Mouse (Mus musculus): ENCODE measurements around the gene Fosb. TPM values are rescaled to one million over a fixed set of nuclear protein-coding genes. Genes with fewer than 3 reads are reported as not detected.

Gene Fosb
- polyA plus RNA-seq (2012; rRNA removed): 1.7 and 16.7 TPM in 2 replicates

GRCm38 (mm10) chr7:19309884-19310641 is at the start of gene Fosb:
Gene Fosb, minus strand, starts transcription at chr7:19310051.
- no peak within 1 kb of the TSS; the same call in 1 of the 2 replicates for H3K27ac ChIP-seq (ENCODE audit: insufficient read depth, low read depth, low read length)

GRCm38 (mm10) chr7:19359299-19359891 is 49.5 kb upstream of the Fosb start, which contains the start of the genes Cd3eap and Ppp1r13l:
Gene Cd3eap, minus strand, starts transcription at chr7:19359483.
Gene Ppp1r13l, plus strand, starts transcription at chr7:19359749.
- TF ChIP-seq CTCF (IDR thresholded peaks at IDR 0.05; ENCODE audit: extremely low read depth, insufficient read length, insufficient replicate concordance, low read depth, low read length): no peak
- Histone ChIP-seq H3K4me3 (ENCODE audit: low read depth, low read length) (peak within 1 kb of the TSS; percentile 73), H3K27ac (ENCODE audit: insufficient read depth, low read depth, low read length) (peak within 1 kb of the TSS; percentile 57), H3K4me1 (ENCODE audit: control insufficient read depth, insufficient read depth, insufficient read length, low read length) (peaks cover 2% of the 10 kb centered on the region), H3K36me3 (ENCODE audit: control insufficient read depth, insufficient read depth, low read length) (0 out of 2 replicates have a peak, but pooled peaks cover 4% of the 10 kb centered on the region), H3K27me3 (ENCODE audit: control insufficient read depth, insufficient read depth, low read length) (no peaks in the 10 kb centered on the region)
- under 1% methylated on average over 31 of the region's 31 CpGs for WGBS

More at GRCm38 (mm10) chr7:19309884-19310641, at the start of gene Fosb:
- H3K27me3 ChIP-seq (ENCODE audit: control insufficient read depth, insufficient read depth, low read length): peaks cover 4% of the 10 kb centered on the region; the same call in 1 of the 2 replicates
- no peaks in the 10 kb centered on the region for H3K4me1 ChIP-seq (ENCODE audit: control insufficient read depth, insufficient read depth, insufficient read length, low read length)
- peak within 1 kb of the TSS; percentile 76 for H3K4me3 ChIP-seq (ENCODE audit: low read depth, low read length)
- H3K36me3 ChIP-seq (ENCODE audit: control insufficient read depth, insufficient read depth, low read length): no peaks in the 10 kb centered on the region
- TF ChIP-seq CTCF (IDR thresholded peaks at IDR 0.05; ENCODE audit: extremely low read depth, insufficient read length, insufficient replicate concordance, low read depth, low read length): peak; percentile 50; the same call in 1 of the 2 replicates
- TF ChIP-seq POLR2A (IDR thresholded peaks at IDR 0.05; ENCODE audit: low read depth, low read length): peak; percentile 94
- WGBS: under 1% methylated on average over 49 of the region's 49 CpGs

- Histone ChIP-seq H3K27me3 (ENCODE audit: control insufficient read depth, insufficient read depth, low read length) (no peaks in the 10 kb centered on the region), H3K36me3 (ENCODE audit: control insufficient read depth, insufficient read depth, low read length) (0 out of 2 replicates have a peak, but pooled peaks cover 4% of the 10 kb centered on the region), H3K4me3 (ENCODE audit: low read depth, low read length) (peak overlapping the region; percentile 38; the same call in 1 of the 2 replicates), H3K27ac (ENCODE audit: insufficient read depth, low read depth, low read length) (no peak overlapping the region), H3K4me1 (ENCODE audit: control insufficient read depth, insufficient read depth, insufficient read length, low read length) (peaks cover 2% of the 10 kb centered on the region)
- WGBS: 4% methylated on average over 13 of the region's 13 CpGs
- TF ChIP-seq CTCF (IDR thresholded peaks at IDR 0.05; ENCODE audit: extremely low read depth, insufficient read length, insufficient replicate concordance, low read depth, low read length) (no peak), POLR2A (IDR thresholded peaks at IDR 0.05; ENCODE audit: low read depth, low read length) (no peak)
Observed at GRCm38 (mm10) chr7:19358634-19359033, 48.8 kb upstream of the Fosb start.

GRCm38 (mm10) chr7:19357381-19358375 is 47.8 kb upstream of the Fosb start:
- whole genome bisulfite sequencing: 83% methylated on average over 25 of the region's 25 CpGs

GRCm38 (mm10) chr7:19356311-19356710 is 46.5 kb upstream of the Fosb start:
- Histone ChIP-seq H3K27ac (ENCODE audit: insufficient read depth, low read depth, low read length) (no peak overlapping the region), H3K27me3 (ENCODE audit: control insufficient read depth, insufficient read depth, low read length) (no peaks in the 10 kb centered on the region), H3K36me3 (ENCODE audit: control insufficient read depth, insufficient read depth, low read length) (0 out of 2 replicates have a peak, but pooled peaks cover 4% of the 10 kb centered on the region), H3K4me1 (ENCODE audit: control insufficient read depth, insufficient read depth, insufficient read length, low read length) (peaks cover 2% of the 10 kb centered on the region), H3K4me3 (ENCODE audit: low read depth, low read length) (no peak overlapping the region)
- TF ChIP-seq POLR2A (IDR thresholded peaks at IDR 0.05; ENCODE audit: low read depth, low read length) (no peak), CTCF (IDR thresholded peaks at IDR 0.05; ENCODE audit: extremely low read depth, insufficient read length, insufficient replicate concordance, low read depth, low read length) (no peak)
- 73% methylated on average over 10 of the region's 10 CpGs for WGBS

More at GRCm38 (mm10) chr7:19357381-19358375, 47.8 kb upstream of the Fosb start:
- no peaks in the 10 kb centered on the region for H3K27me3 ChIP-seq (ENCODE audit: control insufficient read depth, insufficient read depth, low read length)
- no peak overlapping the region for H3K27ac ChIP-seq (ENCODE audit: insufficient read depth, low read depth, low read length)
- no peak for TF ChIP-seq CTCF (IDR thresholded peaks at IDR 0.05; ENCODE audit: extremely low read depth, insufficient read length, insufficient replicate concordance, low read depth, low read length)
- TF ChIP-seq POLR2A (IDR thresholded peaks at IDR 0.05; ENCODE audit: low read depth, low read length): no peak
- H3K36me3 ChIP-seq (ENCODE audit: control insufficient read depth, insufficient read depth, low read length): 0 out of 2 replicates have a peak, but pooled peaks cover 4% of the 10 kb centered on the region
- H3K4me3 ChIP-seq (ENCODE audit: low read depth, low read length): no peak overlapping the region
- peaks cover 2% of the 10 kb centered on the region for H3K4me1 ChIP-seq (ENCODE audit: control insufficient read depth, insufficient read depth, insufficient read length, low read length)

- Histone ChIP-seq H3K4me3 (ENCODE audit: low read depth, low read length) (no peak overlapping the region), H3K36me3 (ENCODE audit: control insufficient read depth, insufficient read depth, low read length) (peaks cover 6% of the 10 kb centered on the region; the same call in 1 of the 2 replicates), H3K27ac (ENCODE audit: insufficient read depth, low read depth, low read length) (no peak overlapping the region), H3K4me1 (ENCODE audit: control insufficient read depth, insufficient read depth, insufficient read length, low read length) (peaks cover under 1% of the 10 kb centered on the region), H3K27me3 (ENCODE audit: control insufficient read depth, insufficient read depth, low read length) (no peaks in the 10 kb centered on the region)
- 90% methylated on average over 5 of the region's 5 CpGs for WGBS
- no peak for TF ChIP-seq POLR2A (IDR thresholded peaks at IDR 0.05; ENCODE audit: low read depth, low read length)
- TF ChIP-seq CTCF (IDR thresholded peaks at IDR 0.05; ENCODE audit: extremely low read depth, insufficient read length, insufficient replicate concordance, low read depth, low read length): no peak
Observed at GRCm38 (mm10) chr7:19354991-19355390, 45.1 kb upstream of the Fosb start.

Data from small intestine, adult 2 months (tissue).